In the genomic region with DNA sequence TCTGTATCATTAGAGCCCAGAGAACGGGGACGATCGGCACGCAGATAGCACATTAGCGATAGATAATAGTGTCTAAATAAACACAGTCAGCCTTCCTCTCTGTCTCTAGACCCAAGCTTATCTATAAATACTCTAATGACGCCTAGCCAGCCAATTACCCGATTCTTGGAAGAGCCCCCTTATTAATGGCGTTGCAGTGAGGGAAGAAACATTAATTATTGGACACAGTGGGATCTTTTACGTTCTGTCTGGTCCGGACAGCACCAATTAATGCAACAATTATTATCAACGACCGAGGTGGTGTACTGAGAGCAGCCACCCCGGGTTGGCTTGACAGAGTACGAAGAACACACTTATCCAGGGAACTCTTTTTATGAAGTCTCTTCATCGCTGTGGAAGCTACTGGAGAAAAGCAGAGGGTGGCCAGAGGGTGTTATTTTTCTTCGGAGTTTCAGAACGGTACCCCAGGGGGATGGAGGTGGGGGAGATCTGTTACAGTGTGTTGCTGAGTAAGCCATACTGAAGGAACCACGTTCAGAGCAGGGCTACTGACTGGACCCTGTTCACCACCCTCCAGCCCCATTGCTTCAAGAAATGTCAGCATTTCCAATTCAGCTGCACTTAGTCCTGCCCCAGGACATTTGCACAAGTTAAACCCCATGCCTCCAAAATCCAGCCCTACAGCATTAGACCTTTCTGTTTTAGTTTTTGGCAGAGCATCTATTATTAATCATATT, we compare ENCODE assay signal across 27 mouse cellular contexts.
DNase-seq lines count a peak whose midpoint lies in the region; ATAC-seq lines count a peak whose summit lies in the region.
"Had no signal": no experiment of that assay in that cellular context is flagged by ENCODE, and none has a peak within 500 bp of the region (broad histone marks: within the 10 kb centered on the region; RNA-seq: fewer than 3 reads in every experiment).

No protein-coding gene starts in this region.

- no peaks in the 10 kb centered on the region for H3K36me3 ChIP-seq in forebrain, embryonic 10.5 days (replicated peaks)
- no peaks in the 10 kb centered on the region for H3K36me3 ChIP-seq in forebrain, embryonic 15.5 days
- no peaks in the 10 kb centered on the region for H3K36me3 ChIP-seq in midbrain, embryonic 11.5 days (ENCODE audit: control insufficient read depth, insufficient read depth, low read length)
- H3K36me3 ChIP-seq in midbrain, embryonic 10.5 days = no peaks in the 10 kb centered on the region
- no peaks in the 10 kb centered on the region for H3K36me3 ChIP-seq in forebrain, embryonic 13.5 days (ENCODE audit: poor library complexity, severe bottlenecking)
- H3K36me3 ChIP-seq: G1E; heart, embryonic 12.5 days; limb, embryonic 13.5 days; liver, embryonic 12.5 days had no signal

- ATAC-seq in forebrain, embryonic 15.5 days (replicated peaks) = no peak
- no peak for ATAC-seq in midbrain, embryonic 11.5 days (ENCODE audit: low FRiP score)
- no peak for ATAC-seq in forebrain, embryonic 13.5 days
- ATAC-seq: liver, embryonic 12.5 days; liver, postnatal 0 days; Patski had no signal

- H3K9me3 ChIP-seq in forebrain, embryonic 10.5 days = no peaks in the 10 kb centered on the region
- no peaks in the 10 kb centered on the region for H3K9me3 ChIP-seq in forebrain, embryonic 15.5 days
- H3K9me3 ChIP-seq in midbrain, embryonic 11.5 days (ENCODE audit: control insufficient read depth, low read length) = no peaks in the 10 kb centered on the region
- H3K9me3 ChIP-seq in midbrain, embryonic 10.5 days (replicated peaks) = no peaks in the 10 kb centered on the region
- no peaks in the 10 kb centered on the region for H3K9me3 ChIP-seq in forebrain, embryonic 13.5 days (replicated peaks)
- H3K9me3 ChIP-seq: G1E; heart, embryonic 12.5 days; limb, embryonic 13.5 days; liver, embryonic 12.5 days; megakaryocyte, embryonic 14.5 days had no signal

- DNase-seq in forebrain, embryonic 10.5 days (ENCODE audit: extremely low spot score, low spot score) = no peak
- DNase-seq in midbrain, embryonic 11.5 days (ENCODE audit: low spot score, missing footprints) = peak; percentile 75
- DNase-seq in midbrain, embryonic 10.5 days (ENCODE audit: low spot score) = no peak
- no peak for DNase-seq in ovary, postnatal 14 days (ENCODE audit: low spot score)
- DNase-seq in left cerebral cortex, postnatal 14 days (ENCODE audit: low spot score in 2 of 2) = no peak
- DNase-seq: adrenal gland, postnatal 10 days; cerebellum, adult 11 months; cerebellum, adult 9-11 months; embryo, embryonic 11 days; gastrocnemius, adult 2 months; gastrocnemius, postnatal 36 days; heart, adult 2 months; layer of hippocampus, adult 9-11 months; liver, postnatal 0 days; lung, postnatal 36 days; midbrain, embryonic 14.5 days; thymus, postnatal 4 days had no signal

- no peak overlapping the region for H3K9ac ChIP-seq in forebrain, embryonic 15.5 days (replicated peaks)
- no peak overlapping the region for H3K9ac ChIP-seq in midbrain, embryonic 11.5 days (ENCODE audit: low read length)
- H3K9ac ChIP-seq in forebrain, embryonic 13.5 days = no peak overlapping the region
- H3K9ac ChIP-seq: heart, embryonic 12.5 days; hindbrain, embryonic 14.5 days; limb, embryonic 13.5 days; liver, embryonic 12.5 days; liver, postnatal 0 days had no signal

- peaks cover 31% of the 10 kb centered on the region for H3K27me3 ChIP-seq in forebrain, embryonic 10.5 days (ENCODE audit: poor library complexity, severe bottlenecking)
- no peaks in the 10 kb centered on the region for H3K27me3 ChIP-seq in forebrain, embryonic 15.5 days
- no peaks in the 10 kb centered on the region for H3K27me3 ChIP-seq in midbrain, embryonic 11.5 days (ENCODE audit: control insufficient read depth, insufficient read depth, low read length)
- no peaks in the 10 kb centered on the region for H3K27me3 ChIP-seq in midbrain, embryonic 10.5 days (ENCODE audit: low read depth, poor library complexity, severe bottlenecking)
- no peaks in the 10 kb centered on the region; the same call in 1 of the 2 replicates for H3K27me3 ChIP-seq in forebrain, embryonic 13.5 days
- H3K27me3 ChIP-seq: heart, embryonic 12.5 days; liver, embryonic 12.5 days; megakaryocyte, embryonic 14.5 days; Patski had no signal

- intact Hi-C loops in left cerebral cortex, postnatal 14 days (cut with DNase I) = loop anchor here (10.0 kb wide), 1 partner anchor 179 kb away; no protein-coding TSS in a partner anchor

- H3K4me3 ChIP-seq in forebrain, embryonic 10.5 days = no peak overlapping the region
- no peak overlapping the region for H3K4me3 ChIP-seq in forebrain, embryonic 15.5 days
- no peak overlapping the region for H3K4me3 ChIP-seq in midbrain, embryonic 11.5 days (ENCODE audit: low read depth, low read length)
- no peak overlapping the region for H3K4me3 ChIP-seq in midbrain, embryonic 10.5 days
- H3K4me3 ChIP-seq in forebrain, embryonic 13.5 days = no peak overlapping the region
- H3K4me3 ChIP-seq: gastrocnemius, adult 2 months; heart, adult 2 months; heart, embryonic 12.5 days; limb, embryonic 13.5 days; liver, embryonic 12.5 days; megakaryocyte, embryonic 14.5 days had no signal

- WGBS in forebrain, embryonic 10.5 days = 60% methylated on average over 18 of the region's 18 CpGs
- 25% methylated on average over 18 of the region's 18 CpGs for WGBS in forebrain, embryonic 15.5 days
- 75% methylated on average over 18 of the region's 18 CpGs for WGBS in midbrain, embryonic 11.5 days
- WGBS in midbrain, embryonic 10.5 days = 81% methylated on average over 18 of the region's 18 CpGs
- 28% methylated on average over 18 of the region's 18 CpGs for WGBS in forebrain, embryonic 13.5 days

- no peak overlapping the region for H3K4me2 ChIP-seq in forebrain, embryonic 15.5 days (replicated peaks)
- no peak overlapping the region for H3K4me2 ChIP-seq in midbrain, embryonic 11.5 days
- H3K4me2 ChIP-seq in forebrain, embryonic 13.5 days = peak overlapping the region; percentile 34
- H3K4me2 ChIP-seq: heart, embryonic 12.5 days; hindbrain, embryonic 14.5 days; limb, embryonic 13.5 days; liver, embryonic 12.5 days had no signal

- peaks cover 20% of the 10 kb centered on the region for H3K4me1 ChIP-seq in forebrain, embryonic 10.5 days
- peaks cover 6% of the 10 kb centered on the region; the same call in 1 of the 2 replicates for H3K4me1 ChIP-seq in forebrain, embryonic 15.5 days
- H3K4me1 ChIP-seq in midbrain, embryonic 11.5 days (ENCODE audit: control insufficient read depth, insufficient read depth, low read length) = no peaks in the 10 kb centered on the region
- peaks cover 4% of the 10 kb centered on the region; the same call in 1 of the 2 replicates for H3K4me1 ChIP-seq in midbrain, embryonic 10.5 days
- H3K4me1 ChIP-seq in forebrain, embryonic 13.5 days = peaks cover 18% of the 10 kb centered on the region
- H3K4me1 ChIP-seq: heart, embryonic 12.5 days; liver, embryonic 12.5 days; megakaryocyte, embryonic 14.5 days had no signal

- H3K27ac ChIP-seq in forebrain, embryonic 10.5 days = 0 out of 2 replicates have a peak overlapping the region, but pooled peaks have one; percentile 20
- H3K27ac ChIP-seq in forebrain, embryonic 15.5 days (replicated peaks) = no peak overlapping the region
- no peak overlapping the region for H3K27ac ChIP-seq in midbrain, embryonic 11.5 days (ENCODE audit: low read depth, low read length)
- no peak overlapping the region for H3K27ac ChIP-seq in midbrain, embryonic 10.5 days (replicated peaks)
- H3K27ac ChIP-seq in forebrain, embryonic 13.5 days = no peak overlapping the region
- H3K27ac ChIP-seq: gastrocnemius, adult 2 months; heart, adult 2 months; hindbrain, embryonic 14.5 days; kidney, postnatal 0 days; limb, embryonic 13.5 days; liver, embryonic 12.5 days had no signal
